Mouse (Mus musculus) NIH3T3 (cell line): ENCODE measurements at regions not wholly inside any gene's neighbourhood (a gene's known extent, or its start where the extent isn't known, plus 50 kb on each side); places are given as distances from the start of the nearest gene placed in this dataset.

Source experiments
- DNase-seq: peaks from one replicate; pipeline ENCODE4 v3.0.0-alpha.2; 2012; ENCODE audit warnings: low read depth

- no peak for DNase-seq
These were observed 68.3 kb downstream of the Cd83 start for GRCm38 (mm10) chr13:43852888-43853287.

DNA sequence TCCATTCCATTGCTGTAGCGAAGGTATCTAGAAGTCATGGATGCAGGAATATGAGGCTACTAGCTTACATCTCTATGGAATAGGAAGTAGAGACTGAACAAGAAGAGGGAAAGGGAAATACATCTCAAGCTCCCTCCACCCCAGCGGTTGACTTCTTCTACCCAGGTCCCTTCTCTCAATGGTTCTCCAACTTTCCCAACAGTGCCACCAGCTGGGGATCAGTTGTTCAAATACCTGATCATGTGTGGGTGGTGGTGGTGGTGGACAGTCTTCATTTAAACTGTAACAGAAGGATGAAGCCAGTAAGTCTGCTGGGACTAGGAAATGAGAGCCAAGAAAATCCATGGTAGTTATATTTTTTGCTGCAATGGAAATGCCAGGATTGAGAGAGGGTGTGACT, 70.4 kb downstream of the Cd83 start:
- DNase-seq = no peak

GRCm38 (mm10) chr13:43860932-43861331, 76.4 kb downstream of the Cd83 start:
- DNase-seq = no peak

DNA sequence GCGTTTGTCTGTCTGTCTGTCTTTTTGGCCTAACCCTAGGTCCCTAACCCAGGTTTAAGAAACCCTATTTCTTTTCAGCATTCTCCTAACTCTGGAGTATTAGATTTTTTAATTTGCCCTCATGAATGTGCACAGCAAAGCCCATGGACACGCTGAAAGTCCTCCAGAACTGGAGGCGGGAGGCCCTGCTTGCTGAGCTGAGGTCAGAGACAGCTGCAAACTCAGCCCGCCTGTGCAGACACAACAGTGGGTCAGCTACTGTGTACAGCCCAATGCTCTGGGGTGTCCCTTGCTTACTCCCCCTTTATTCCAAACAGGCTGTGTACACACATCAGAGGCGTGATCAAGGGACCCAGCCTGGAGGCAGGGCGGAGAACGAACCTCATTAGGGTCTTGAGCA, 76.8 kb downstream of the Cd83 start:
- no peak for DNase-seq

DNA sequence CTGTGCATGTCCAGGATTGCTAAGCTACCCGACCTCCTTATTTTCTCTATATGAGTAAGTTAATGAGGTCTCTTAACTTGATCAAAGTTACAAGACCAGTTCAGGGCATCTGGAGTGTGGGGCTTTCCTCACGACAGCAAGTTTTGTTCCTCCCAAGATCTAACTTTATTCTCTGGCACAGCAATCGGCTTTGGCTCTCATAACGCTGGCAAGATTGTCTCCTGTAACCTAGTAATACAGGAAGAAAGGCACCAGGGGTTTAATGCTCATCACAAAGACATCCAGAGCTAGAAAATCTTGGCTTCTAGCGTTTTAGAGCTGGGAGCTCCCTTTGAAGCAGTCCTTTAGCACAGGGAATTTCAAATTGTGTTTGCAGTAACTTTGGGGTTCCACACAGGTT, 77.5 kb downstream of the Cd83 start:
- no peak for DNase-seq

GRCm38 (mm10) chr13:43862586-43862985, 78.0 kb downstream of the Cd83 start:
- DNase-seq = no peak

DNA sequence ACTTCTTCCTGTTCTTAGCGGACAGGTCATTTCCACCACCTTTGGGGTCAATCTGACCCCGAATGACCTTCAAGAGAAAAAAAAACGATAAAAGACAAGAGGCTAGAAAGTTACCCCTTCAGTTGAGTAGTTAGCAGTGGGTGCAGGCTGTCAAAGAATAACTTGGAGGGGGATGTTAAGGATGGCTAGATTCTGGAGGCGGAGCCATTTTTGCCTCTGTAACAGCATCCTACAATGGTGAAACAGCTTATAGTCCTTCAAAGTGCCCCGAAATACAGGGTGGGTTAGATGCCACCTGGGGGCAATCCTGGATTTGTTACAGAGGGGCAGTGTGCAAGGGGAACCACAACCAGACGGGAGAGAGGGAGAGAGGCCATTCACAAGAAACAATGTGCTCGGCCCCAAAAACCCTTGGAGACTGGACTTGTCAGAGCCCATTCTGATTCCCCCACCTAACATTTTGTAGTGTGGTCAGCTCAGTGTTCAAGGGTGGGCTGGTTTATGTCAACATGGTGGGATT, 79.1 kb downstream of the Cd83 start:
- DNase-seq = no peak

DNA sequence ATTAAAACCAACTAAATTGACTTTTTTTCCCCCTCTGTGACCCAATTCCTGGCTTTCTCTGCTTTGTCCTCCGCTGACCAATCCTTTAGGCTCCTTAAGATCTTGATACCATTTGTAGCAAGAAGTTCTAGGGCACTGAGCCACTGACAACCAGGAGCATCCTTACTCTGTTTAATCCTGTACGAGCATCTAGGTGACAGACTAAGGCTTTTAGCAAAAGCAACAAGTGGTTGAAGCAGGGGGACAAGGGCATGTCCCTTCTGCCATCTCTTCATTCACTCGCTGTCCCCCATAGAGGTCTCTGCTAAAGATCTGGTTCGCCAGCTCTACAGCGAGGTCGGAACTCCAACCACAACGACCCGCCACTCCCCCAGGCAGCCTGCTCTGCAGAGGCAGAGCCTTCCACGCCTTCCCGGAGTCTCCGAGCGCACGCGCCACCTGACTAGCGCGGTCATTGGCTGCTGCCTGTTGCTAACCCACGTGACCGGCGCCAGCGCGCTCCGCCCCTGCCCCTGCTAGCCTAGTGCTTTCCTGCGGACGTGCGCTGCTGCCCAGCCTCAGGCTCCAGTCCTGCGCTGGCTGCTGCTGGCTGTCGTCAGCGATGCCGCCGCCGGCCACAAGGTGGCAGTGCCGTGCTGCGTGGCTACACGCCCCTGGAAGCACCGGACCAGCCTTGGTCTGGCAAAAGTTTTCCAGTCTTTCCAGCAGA, 79.7 kb downstream of the Cd83 start:
- DNase-seq = peak; percentile 88

- no peak for DNase-seq
These were observed 80.5 kb downstream of the Cd83 start for GRCm38 (mm10) chr13:43865036-43865435.

GRCm38 (mm10) chr13:43875895-43876294, 91.3 kb downstream of the Cd83 start:
- DNase-seq = no peak

- no peak for DNase-seq
These were observed 102.7 kb downstream of the Cd83 start for GRCm38 (mm10) chr13:43887284-43887683.

DNA sequence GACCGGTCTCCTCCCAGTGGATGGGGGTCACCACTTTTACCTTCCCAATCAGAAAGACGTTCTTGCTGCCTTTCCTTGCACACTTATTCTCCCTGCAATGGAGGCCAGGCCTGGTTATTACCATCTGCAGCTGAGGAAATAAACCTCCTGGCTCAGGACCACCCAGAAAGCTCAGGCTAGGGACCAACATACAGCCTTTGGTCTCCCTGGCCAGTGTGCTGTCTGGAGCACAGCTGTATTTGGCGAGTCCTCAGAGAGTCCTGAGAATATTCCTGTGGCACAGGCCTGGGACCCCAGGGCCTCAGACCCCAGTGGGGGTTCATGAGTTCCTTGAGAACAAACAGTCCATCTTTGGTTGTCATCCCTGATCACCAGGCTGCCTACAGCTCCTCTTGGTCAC, 107.4 kb downstream of the Cd83 start:
- DNase-seq = no peak

GRCm38 (mm10) chr13:43895990-43896389, 111.4 kb downstream of the Cd83 start:
- DNase-seq = no peak

DNA sequence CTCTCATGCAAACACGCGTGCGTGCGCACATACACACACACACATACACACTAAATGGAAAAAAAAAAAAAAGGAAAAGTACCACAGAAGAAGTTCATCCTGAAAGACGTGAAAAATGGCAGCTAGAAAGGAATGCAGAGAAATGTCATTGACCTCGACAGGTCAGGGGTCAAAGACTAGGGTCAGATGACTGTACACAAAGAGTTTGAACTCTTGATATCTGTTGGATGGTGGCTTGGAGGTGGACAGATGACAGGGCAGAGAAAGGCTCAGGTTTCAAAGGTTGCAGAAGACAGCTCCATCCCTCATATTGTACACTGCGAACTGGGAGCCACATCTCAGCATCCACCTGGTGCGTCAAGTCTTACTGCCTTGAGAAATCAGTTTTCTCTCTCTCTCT, 112.5 kb downstream of the Cd83 start:
- no peak for DNase-seq

- no peak for DNase-seq
These were observed 114.1 kb downstream of the Cd83 start for GRCm38 (mm10) chr13:43898555-43899258.

- DNase-seq = no peak
These were observed 115.5 kb downstream of the Cd83 start for GRCm38 (mm10) chr13:43900115-43900514.

- no peak for DNase-seq
These were observed 116.2 kb downstream of the Cd83 start for GRCm38 (mm10) chr13:43900758-43901157.

- DNase-seq = no peak
These were observed 118.8 kb downstream of the Cd83 start for GRCm38 (mm10) chr13:43903391-43903790.

- no peak for DNase-seq
These were observed 119.7 kb downstream of the Cd83 start for GRCm38 (mm10) chr13:43904291-43904690.

GRCm38 (mm10) chr13:43906241-43906640, 121.7 kb downstream of the Cd83 start:
- no peak for DNase-seq

- DNase-seq = no peak
These were observed 122.8 kb downstream of the Cd83 start for GRCm38 (mm10) chr13:43907425-43907824.

GRCm38 (mm10) chr13:43908041-43908644, 123.6 kb downstream of the Cd83 start:
- no peak for DNase-seq

- DNase-seq = no peak
These were observed 125.4 kb downstream of the Cd83 start for GRCm38 (mm10) chr13:43909933-43910332.
